Mouse (Mus musculus) large intestine, adult 2 months (tissue): Measurements from ENCODE around the gene Slc4a1ap. TPM values are rescaled to one million over a fixed set of nuclear protein-coding genes. Genes with fewer than 3 reads are reported as not detected.
"Not testable (repeated sequence)": the region's sequence is repeated elsewhere in the genome, so short reads cannot be mapped to it uniquely, and the experiment has no call there.

Source experiments
- DNase-seq: peaks from one replicate; pipeline ENCODE4 v3.0.0-alpha.2; 2012; ENCODE audit warnings: low read depth, low spot score
- WGBS: fragments of 180-500 bp; shearing (Covaris S2); methylation state at CpG from one replicate; pipeline ENCODE4 v1.1.7; 2018; 5-methylcytosine and 5-hydroxymethylcytosine counted together
- polyA plus RNA-seq: library from polyadenylated mRNA; depleted of rRNA; stranded (reverse); fragments of >200 nt; gene quantifications from 2 replicates; pipeline ENCODE4 v1.2.3, GENCODE M21; 2012; rRNA removed

Gene Slc4a1ap
- 9.0 and 11.8 TPM in 2 replicates for polyA plus RNA-seq

DNA sequence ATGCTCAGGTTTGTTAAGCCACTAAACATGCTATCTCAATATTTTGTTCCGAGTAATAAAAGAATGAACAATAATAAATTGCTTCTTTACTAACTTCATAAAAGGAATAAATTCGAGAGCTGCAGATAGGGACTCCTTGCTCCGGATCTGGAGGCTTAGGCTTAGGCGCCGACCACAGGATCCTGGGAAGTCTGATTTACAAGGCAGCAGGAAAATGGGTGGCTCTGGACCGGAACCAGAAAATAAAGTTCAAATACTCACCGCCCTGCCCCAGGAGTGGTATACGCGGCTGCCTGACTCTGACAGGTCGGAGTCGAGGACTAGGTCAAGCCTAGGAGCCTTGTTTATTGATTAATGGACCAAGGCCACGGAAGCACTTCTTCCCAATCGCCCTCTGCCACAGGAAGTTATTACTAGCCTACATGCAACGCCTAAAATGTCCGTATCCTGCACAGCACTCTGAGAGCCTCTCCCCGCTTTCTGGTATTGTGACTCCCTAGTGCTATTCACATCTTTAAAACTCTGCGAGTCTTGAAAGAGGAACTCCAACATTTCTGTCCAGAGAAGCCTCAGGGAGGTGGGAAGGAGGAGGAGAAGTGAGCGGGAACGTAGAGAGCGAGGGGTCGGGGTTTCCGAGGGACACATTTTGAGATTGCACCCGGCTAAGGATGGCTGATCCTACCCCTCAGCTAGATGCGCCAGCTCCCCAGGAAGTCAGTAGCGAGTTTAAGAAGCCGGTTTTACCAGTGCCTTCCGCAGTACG, at the start of gene Slc4a1ap:
Gene Slc4a1ap (plus strand): TSS at position 642 of the 763 bp plus-strand sequence.
- WGBS = under 1% methylated on average over 28 of the region's 28 CpGs
- DNase-seq = peak; percentile 60

DNA sequence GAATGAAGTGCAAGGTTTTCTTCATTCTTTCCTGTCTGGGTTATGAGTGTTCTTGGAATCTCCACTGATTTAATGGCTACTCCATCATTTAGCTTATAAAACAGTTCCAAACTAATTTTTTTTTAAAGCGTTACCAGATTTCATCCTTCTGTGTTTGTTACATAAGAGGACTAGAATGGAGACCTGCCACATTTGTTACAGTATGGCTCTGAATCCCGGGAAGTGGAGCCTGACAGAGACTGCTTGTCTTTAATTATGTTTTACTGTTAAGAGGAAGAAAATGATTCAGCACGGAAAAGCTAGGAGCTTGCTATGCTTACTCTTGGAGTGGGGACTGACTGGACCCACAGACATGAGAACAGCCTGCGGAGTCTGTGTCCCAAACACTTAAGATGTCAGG, 46.3 kb upstream of the Slc4a1ap start:
- WGBS = 90% methylated on average over 4 of the region's 4 CpGs
- no peak for DNase-seq

DNA sequence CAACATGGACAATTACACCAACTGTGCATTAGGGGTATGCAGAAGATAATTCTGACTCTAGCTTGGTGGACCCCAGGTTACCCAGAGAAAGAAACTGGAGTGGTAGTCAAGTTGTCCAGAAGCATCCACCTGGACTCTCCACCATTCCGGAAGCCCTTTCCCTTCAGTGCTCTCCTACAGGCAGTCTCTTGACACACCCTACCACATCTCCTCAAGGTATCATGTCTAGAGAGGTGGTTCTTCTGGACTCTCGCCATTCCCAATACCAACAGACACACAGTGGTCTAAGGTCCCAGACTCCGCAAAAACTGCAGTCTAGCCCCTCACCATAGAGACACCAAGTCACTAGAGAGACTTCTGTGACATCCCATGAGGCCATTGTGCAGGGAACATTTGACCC, 41.4 kb upstream of the Slc4a1ap start, which contains the start of gene 4930548H24Rik:
Gene 4930548H24Rik (plus strand): TSS at position 301 of the 400 bp plus-strand sequence.
- DNase-seq = no peak
- 97% methylated on average over 3 of the region's 3 CpGs for WGBS

DNA sequence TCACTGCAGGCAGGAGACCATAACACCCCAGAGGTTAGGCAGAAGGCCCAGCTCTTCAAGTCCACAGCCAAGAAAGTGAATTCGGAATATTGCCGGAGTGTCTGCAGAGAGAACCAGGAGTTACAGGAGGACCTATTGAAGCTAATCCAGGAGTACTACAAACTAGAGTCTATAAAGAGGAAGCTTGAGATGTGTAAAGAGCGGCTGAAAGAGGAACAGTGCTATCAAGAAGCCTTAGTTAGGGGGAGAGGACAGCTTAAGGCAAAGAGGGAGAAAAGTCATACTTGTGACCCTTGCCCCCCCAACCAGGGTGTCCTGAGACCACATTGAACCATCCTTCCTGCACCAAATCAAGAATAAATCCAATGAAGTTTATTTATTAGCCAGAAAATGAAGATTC, 38.9 kb upstream of the Slc4a1ap start:
- no peak for DNase-seq
- 87% methylated on average over 3 of the region's 3 CpGs for WGBS

DNA sequence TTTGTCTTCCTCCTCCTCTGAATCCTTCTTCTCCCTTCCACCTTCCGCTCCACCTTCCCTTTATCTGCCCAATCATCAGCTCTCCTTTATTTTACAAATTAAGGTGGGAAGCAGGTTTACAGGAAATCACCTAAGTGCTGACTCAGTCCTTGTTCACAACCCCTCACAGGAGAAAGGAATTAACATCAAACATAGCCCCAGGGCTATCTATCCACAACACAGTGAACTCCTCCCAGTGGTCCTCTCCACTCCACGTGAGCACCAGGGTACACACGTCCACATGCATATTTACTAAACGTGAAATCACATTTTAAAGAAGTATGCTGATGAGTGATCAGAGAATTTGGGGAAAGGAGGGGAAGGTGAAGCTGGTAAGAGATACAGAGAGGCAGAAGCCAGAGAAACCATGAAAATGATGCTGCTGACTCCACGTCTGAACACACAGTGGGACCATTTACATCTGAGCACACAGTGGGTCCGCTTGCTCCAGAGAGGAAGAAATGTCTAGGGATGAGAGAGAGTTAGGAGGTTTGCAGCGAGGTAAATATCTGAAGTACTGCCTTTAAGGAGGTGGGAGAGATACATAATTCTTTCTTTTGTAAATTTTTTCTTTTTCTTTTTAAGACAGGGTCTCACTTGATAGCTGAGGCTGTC, 37.6 kb upstream of the Slc4a1ap start:
- 57% methylated on average over 7 of the region's 7 CpGs for WGBS
- DNase-seq = no peak

DNA sequence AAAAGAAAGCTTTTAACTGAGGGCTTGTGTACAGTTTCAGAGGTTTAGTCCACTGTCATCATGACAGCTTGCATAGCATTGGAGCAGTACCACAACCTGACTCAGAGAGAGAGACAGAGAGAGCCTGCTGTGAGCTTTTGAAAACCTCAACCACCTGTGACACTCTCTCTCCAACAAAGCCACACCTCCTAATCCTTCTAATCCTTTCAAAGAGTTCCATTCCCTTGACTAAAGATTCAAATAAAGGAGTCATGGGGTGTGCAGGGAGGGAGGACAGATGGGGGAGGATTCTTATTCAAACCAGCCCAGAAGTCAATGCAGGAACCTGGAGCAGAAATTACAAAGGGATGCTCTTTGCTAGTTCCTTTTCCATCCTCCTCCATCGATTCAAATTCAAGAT, 34.8 kb upstream of the Slc4a1ap start:
- DNase-seq = no peak
- whole genome bisulfite sequencing = 65% methylated on average over 1 of the region's 1 CpGs

DNA sequence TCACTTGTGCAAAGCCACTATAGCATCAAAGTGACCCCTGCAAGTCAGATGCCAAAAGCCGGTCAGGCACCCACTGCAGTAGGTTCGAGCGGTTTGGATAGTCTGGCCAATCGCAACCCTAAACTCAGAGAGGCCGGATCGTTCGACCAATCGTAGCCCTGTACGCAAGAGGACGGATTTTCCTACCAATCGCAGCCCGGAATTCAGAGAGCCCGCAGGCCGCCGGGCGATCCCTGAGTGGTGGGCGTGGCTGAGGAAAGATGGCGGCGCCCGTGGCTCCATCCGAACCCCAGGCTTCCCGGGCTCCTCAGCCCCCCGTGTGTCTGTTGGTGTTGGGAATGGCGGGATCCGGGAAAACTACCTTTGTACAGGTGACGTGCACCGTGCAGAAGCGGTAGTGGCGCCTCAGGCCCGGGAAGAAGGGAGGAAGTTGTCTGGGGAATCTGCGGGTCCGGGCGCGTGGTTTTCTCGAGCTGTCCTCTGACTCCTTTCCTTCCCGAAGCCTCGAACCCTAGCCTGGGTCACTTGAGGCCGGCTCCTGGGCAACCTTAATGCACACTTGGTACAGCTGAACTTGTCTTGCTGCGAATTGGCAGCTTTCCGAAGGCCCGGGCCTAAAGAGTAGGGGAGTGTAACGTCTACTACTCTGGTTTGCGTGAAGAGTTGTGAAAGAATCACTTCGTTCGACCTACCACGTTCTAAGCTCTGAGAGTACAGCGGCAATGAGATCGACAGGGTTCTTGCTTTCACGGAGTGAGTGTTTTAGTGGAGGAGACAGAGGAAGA, 32.1 kb upstream of the Slc4a1ap start, which contains the start of gene Gpn1:
Gene Gpn1 (plus strand): TSS at position 229 of the 785 bp plus-strand sequence.
- peak; percentile 91 for DNase-seq
- under 1% methylated on average over 49 of the region's 49 CpGs for WGBS

DNA sequence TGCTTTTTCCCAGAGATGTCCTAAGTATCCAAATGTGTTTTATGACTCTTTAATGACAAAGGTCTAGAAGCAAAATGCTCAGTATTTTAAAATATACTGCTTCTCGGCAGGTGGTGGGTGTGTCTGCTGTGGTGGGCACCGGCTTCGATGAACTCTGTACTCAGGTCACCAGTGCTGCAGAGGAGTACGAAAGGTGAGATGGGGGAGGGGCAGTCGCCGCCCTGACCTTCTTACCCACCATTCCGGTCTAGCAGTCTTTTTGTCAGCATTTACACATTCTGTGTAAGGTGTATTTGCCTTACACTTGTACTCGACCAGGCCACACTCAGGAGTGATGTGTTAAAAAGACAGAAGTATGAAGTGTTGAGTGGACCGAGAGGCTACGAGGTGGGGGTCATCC, 22.0 kb upstream of the Slc4a1ap start:
- WGBS = 72% methylated on average over 10 of the region's 10 CpGs
- DNase-seq = no peak

DNA sequence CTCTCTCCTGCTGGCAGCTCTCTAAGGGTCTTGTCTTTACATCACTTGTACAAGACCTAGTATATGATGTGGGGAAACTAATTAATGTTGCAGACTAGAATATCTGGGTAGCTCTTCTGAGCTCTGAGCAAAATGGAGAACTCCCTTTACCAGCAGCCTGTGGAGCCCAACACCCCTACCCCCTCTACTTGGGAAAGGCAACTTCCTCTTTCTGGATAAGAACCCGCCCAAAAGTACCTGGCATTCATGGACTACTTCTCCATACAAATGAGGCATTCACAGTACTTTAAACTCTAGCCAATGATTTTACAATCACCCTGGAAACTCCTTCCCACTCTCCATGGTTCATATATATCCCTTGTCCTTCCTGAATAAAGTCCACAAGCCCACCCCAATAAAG, 14.3 kb upstream of the Slc4a1ap start:
- DNase-seq = no peak
- 35% methylated on average over 1 of the region's 1 CpGs for WGBS

DNA sequence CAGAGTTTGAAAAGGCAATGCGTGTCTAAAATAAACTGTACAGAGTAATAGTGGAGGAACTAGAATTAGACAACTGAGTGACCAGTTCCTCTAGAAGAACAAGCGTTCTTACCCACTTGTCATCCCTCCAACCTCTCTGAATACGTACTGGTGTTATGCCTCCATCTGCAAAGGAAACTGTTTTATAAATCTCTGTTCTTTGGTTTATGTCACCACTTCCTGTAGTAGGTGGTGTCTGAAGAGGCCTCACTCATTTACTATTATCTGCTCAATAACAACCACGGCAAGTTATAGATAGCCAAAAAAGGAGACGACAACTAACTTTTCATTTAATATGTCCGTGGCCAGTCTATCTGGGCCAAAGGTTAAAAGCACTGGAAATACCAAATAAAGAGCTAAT, 6.2 kb upstream of the Slc4a1ap start:
- WGBS = 88% methylated on average over 6 of the region's 6 CpGs
- DNase-seq = no peak

DNA sequence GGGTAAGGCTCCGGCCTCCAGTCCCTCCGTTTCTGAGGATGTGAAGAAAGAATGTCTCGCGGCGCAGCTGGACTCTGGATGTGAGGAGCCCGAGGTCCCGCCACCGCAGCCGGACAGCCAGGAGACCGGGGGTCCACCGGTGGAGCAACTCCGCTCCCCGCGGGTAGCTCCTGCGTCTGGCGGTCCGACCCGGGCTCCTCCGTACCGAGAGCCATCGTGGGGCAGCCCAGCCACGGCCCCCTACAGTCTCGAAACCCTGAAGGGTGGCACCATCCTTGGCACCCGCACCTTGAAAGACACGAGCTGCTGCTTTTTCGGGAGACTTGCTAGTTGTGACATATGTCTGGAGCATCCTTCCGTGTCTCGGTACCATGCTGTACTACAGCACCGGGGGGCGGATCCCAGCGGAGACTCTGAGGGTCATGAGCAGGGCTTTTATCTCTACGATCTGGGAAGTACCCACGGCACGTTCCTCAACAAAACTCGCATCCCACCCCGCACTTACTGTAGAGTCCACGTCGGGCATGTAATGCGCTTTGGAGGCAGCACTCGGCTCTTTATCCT, 404 bp downstream of the Slc4a1ap start:
- WGBS = 2% methylated on average over 40 of the region's 40 CpGs

DNA sequence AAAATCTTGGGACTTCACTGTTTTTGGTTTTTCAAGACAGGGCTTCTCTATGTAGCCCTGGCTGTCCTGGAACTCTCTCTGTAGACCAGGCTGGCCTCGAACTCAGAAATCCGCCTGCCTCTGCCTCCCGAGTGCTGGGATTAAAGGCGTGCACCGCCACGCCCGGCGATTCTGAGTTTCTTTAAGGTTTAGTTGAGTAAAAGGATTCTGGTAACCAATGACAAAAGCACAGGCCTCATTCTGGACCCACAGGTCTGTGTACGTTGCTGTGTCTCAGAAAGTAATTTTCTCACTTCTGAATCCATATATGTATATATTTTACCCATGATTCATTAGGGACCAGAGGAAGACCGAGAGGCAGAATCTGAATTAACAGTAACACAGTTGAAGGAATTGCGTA, 912 bp downstream of the Slc4a1ap start, which contains the start of gene Supt7l:
Gene Supt7l (minus strand): TSS at position 101 of the 400 bp plus-strand sequence.
- WGBS = 68% methylated on average over 11 of the region's 11 CpGs
- not testable (repeated sequence) for DNase-seq

More for the DNA sequence above, 404 bp downstream of the Slc4a1ap start:
- DNase-seq = no peak

DNA sequence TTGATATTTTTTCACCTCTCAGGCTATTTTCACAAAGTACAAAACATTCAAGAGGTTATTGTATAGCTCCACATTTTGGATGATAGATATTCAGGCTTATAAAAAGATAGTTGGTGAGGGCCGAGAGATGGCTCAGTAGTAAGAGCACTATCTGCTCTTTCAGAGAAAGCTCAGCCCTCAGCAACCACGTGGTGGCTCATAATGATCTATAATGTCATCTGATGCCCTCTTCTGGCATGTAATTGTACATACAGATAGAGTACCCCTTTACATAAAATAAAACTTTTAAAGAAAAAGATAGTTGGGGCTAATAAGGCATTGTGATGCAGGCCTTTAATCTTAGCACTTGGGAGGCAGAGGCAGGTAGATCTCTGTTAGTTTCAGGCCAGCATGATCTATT, 1.8 kb downstream of the Slc4a1ap start:
- DNase-seq = no peak

DNA sequence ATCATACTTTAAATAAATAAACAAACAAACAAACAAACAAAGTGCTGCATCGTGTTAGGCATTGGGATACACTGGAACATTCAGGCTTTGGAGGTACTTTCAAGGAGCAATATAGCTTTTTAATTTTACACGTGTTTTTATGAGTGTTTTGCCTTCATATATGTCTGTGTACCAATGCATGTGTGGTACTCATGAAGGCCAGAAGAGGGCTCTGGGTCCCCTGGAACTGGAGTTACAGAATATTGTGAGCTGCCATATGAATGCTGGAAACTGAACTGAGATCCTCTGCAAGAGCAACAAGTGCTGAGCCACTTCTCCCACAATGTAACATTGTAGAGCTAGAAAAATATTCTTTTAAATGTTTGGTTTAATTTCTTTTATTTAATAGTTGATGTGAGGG, 8.4 kb downstream of the Slc4a1ap start:
- DNase-seq = no peak
- WGBS = 84% methylated on average over 2 of the region's 2 CpGs

More for the DNA sequence above, 1.8 kb downstream of the Slc4a1ap start:
- WGBS = 34% methylated on average over 2 of the region's 2 CpGs

DNA sequence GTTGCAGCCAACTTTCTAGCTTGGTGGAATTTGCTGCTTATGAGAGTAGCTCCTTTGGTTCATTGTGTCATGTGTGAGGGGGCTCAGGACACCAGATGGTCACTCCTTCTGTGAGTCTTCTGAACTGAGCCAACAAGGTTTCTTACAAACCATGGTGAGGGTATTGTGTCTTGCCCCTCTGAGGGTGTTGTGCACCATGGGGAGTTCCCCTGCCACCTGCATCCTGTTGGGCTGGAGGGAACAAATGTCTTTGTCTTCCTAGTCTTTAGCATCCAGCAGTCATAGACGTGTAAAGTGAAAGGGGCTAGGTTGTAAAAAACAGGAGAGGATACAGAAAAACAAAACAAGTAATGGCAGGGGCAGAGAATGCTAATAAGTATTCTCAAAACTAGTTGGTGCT, 32.6 kb downstream of the Slc4a1ap start:
- WGBS = 65% methylated on average over 1 of the region's 1 CpGs

DNA sequence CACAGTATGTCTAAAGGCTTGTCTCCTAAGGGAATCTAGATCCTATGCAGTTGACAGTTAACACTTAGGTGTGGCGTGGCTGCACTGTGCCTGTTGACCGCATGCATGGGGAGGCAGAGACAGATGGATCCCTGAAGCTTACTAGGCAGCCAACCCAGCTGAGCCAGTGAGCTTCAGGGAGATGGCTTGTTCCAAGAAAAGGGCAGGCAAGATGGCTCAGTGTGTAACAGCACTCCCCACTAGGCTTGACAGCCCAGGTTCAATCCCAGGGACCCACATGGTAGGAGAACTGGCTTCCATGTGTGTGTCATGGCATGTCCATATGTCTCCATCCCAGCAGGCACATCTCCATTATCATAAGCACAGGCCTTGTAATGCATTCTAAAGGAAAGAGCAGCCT, 33.6 kb downstream of the Slc4a1ap start:
- DNase-seq = no peak
- 100% methylated on average over 2 of the region's 2 CpGs for WGBS

More for the DNA sequence above, 32.6 kb downstream of the Slc4a1ap start:
- DNase-seq = no peak

DNA sequence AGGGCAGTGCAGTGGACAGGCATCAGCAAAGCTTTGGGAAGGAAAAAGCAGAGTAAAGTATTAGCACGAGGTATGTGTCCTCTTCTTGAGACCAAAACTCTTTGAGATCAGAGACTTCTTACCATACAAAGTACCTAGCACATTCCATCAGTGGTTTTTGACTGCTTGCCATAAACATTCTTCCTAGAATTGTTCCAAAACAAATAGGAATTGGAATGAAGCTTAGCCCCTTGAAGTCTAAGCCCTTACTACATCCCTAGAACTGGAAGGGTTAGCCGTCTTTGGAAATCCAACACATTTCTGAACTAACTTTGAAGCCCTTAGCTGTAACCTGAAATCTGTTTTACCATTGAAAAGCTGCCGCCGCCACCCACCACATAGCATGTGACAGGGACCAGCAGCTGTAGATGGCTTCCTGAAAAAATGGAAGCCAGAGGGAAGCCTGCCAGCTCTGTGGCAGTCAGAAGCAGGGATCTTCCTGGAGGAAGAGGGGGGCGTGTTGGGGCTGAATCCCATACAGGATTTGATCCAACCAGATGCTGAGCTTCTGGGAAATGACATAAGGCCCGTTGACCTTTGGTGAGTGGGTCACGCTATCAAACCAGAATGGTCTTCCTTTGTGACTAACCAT, 35.4 kb downstream of the Slc4a1ap start:
- WGBS = 77% methylated on average over 7 of the region's 7 CpGs
- DNase-seq = no peak

DNA sequence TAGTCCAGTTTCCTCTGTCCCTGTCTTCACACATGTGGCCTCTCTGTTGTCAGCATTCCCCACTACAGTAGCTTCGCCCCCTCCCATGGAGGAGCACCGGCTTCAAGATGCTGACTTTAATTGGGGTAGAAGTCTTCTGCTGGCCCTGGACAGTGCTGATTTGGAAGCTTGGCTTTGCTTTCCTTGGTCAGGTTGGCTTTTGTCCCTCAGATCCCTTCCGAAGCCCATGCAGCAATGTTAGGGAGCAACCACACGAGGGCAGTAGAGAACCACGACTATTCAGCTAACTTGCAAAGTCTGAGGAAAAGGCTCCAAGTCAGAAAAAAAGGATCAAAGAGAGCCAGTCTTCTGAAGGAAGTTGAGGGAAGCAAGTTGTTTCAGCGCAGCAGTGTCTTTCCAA, 36.7 kb downstream of the Slc4a1ap start:
- WGBS = 11% methylated on average over 6 of the region's 6 CpGs
- DNase-seq = peak; percentile 47

DNA sequence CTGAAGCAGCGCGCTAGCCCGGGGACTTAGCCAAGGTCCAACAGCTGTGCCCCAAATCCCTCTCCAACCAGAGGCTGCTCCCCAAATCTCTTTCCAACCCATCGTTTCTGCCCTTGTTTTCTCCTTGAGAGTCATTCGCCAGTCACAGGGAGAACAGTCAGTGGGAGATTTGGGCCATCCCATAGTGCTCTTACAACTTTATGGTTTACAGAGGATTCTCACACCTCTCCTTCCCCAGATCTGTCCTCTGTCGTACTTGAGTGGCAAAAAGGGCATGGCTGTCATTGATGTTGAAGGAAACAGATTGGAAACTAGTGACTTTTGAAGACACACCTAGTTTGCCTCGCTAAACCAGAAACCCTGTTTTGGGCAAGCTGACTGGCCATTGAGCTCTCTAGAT, 37.1 kb downstream of the Slc4a1ap start:
- 28% methylated on average over 7 of the region's 7 CpGs for WGBS
- DNase-seq = no peak
